ENCODE assay signal across 24 mouse cellular contexts in the genomic region with DNA sequence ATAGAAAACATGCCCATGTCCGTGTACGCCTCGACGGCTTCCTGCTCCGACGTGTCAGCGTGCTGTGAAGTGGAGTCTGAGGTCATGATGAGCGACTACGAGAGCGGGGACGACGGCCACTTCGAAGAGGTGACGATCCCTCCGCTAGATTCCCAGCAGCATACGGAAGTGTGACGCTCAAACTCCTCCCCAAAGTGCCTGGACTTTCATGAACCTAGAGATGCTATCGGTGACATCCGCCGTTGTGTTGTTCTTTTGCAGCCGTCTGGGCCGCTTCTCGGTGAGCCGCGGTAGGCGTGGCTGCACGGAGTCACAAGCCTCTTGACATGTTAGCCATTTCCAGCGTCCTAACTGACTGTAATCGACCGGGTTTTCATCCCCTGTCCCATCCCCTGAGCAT. TPM values are rescaled to one million over a fixed set of nuclear protein-coding genes. Genes with fewer than 3 reads are reported as not detected.
"Had no signal": no experiment of that assay in that cellular context is flagged by ENCODE, and none has a peak within 500 bp of the region (broad histone marks: within the 10 kb centered on the region; RNA-seq: fewer than 3 reads in every experiment).

No protein-coding gene starts in this region.

- H3K4me1 ChIP-seq: liver, embryonic 12.5 days; liver, embryonic 15.5 days; lung, embryonic 15.5 days; midbrain, embryonic 12.5 days; neural tube, embryonic 13.5 days had no signal

- DNase-seq: kidney, adult 2 months; kidney, postnatal 25 days; layer of hippocampus, adult 9-11 months; left cerebral cortex, postnatal 4 days; liver; lung, adult 18-20 months; lung, postnatal 10 days; lung, postnatal 36 days; retina, postnatal 1 day; thymus, postnatal 25 days had no signal

- H3K4me3 ChIP-seq: layer of hippocampus, adult 2 months; left cerebral cortex, adult 2 months; limb, embryonic 13.5 days; liver, embryonic 12.5 days; liver, embryonic 15.5 days; lung, embryonic 15.5 days; midbrain, embryonic 12.5 days; myocyte; neural tube, embryonic 13.5 days had no signal

- H3K27me3 ChIP-seq: limb, embryonic 13.5 days; liver, embryonic 12.5 days; liver, embryonic 15.5 days; lung, embryonic 15.5 days; midbrain, embryonic 12.5 days; neural tube, embryonic 13.5 days had no signal

- H3K9me3 ChIP-seq: liver, embryonic 12.5 days; liver, embryonic 15.5 days; lung, embryonic 15.5 days; midbrain, embryonic 12.5 days; neural tube, embryonic 13.5 days had no signal

- H3K27ac ChIP-seq: kidney, postnatal 0 days; layer of hippocampus, adult 2 months; left cerebral cortex, adult 2 months; limb, embryonic 13.5 days; liver, embryonic 12.5 days; liver, embryonic 15.5 days; lung, embryonic 15.5 days; midbrain, embryonic 12.5 days; neural tube, embryonic 13.5 days had no signal

- H3K36me3 ChIP-seq: liver, embryonic 15.5 days had no signal

RNA-seq across cellular contexts. Expression of gene Mtnr1a, which starts 17.7 kb away (rescaled TPM):
- polyA plus RNA-seq: kidney, adult 2 months; kidney, embryonic 14.5 days; kidney, postnatal 0 days; liver, embryonic 12.5 days; liver, embryonic 15.5 days; myocyte; small intestine, adult 2 months; spleen, adult 2 months; thymus, postnatal 0 days had no signal
